Comparison of ENCODE assay signal across 8 mouse cellular contexts in the genomic region with DNA sequence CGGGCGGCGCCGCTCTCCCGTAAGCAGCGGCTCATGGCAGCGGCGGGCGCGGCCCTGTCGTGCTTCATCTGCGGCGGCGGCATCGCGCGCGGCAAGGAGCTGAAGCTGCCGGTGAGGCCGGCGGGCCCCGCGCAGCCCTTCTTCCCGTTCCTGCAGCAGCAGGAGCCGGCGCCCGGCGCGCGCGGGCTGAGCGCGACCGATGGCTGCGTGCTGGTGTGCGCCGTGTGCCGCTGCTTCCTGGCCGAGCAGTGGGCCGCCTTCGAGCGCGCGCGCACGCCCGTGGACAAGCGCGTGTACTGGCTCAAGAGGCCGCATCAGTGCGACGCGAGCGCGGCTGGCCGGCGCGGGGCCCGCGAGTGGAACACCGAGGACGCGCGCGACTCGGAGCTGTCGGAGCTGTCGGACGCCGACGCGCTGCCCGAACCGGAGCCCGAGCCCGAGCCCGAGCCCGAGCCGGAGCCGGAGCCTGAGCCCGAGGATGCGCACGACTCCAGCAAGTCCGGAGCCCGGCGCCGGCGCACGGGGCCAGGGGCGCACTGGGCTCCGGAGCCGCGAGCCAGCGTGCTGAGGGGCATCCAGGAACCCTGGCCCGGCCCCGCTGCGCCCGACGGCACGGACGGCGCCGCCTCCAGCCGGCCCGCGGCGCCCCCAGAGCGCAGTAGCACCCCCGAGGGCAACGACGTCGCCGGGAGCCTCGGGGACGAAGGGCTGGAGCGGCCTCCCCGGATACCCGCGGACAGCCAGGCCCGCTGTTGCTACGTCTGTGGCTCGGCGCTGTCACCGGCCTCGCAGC. TPM values are rescaled to one million over a fixed set of nuclear protein-coding genes. Genes with fewer than 3 reads are reported as not detected.
A peak's percentile ranks its signal among the peaks of the same experiment; 100 is the strongest.
DNase-seq lines count a peak whose midpoint lies in the region; ATAC-seq and TF ChIP-seq lines count a peak whose summit lies in the region.

No protein-coding gene starts in this region.

- H3K4me3 ChIP-seq in embryonic fibroblast, embryonic 13.5 days (ENCODE audit: insufficient read depth, low read length), result peak overlapping the region; percentile 43
- peak overlapping the region; percentile 59 for H3K4me3 ChIP-seq in intestine, embryonic 14.5 days (ENCODE audit: low read depth, low read length)
- peak overlapping the region; percentile 44 for H3K4me3 ChIP-seq in lung, postnatal 0 days (ENCODE audit: low read depth, low read length)
- H3K4me3 ChIP-seq in stomach, embryonic 14.5 days (ENCODE audit: low read depth, low read length), result peak overlapping the region; percentile 65

- peak overlapping the region; percentile 56 for H3K9ac ChIP-seq in intestine, embryonic 14.5 days (ENCODE audit: low read length)
- H3K9ac ChIP-seq in lung, postnatal 0 days (replicated peaks; ENCODE audit: low read depth), result no peak overlapping the region; the same call in 1 of the 2 replicates
- H3K9ac ChIP-seq in stomach, embryonic 14.5 days (replicated peaks; ENCODE audit: low read depth, low read length), result peak overlapping the region; percentile 61

- ATAC-seq in intestine, embryonic 14.5 days (replicated peaks; ENCODE audit: low FRiP score, low TSS enrichment, low read depth), result peak; percentile 24; the same call in 1 of the 2 replicates
- ATAC-seq in lung, postnatal 0 days, result 0 out of 2 replicates have a peak, but pooled peaks have one; percentile 7
- no peak for ATAC-seq in stomach, embryonic 14.5 days (ENCODE audit: insufficient number of reproducible peaks, insufficient read depth, low FRiP score, low read depth)

- peak overlapping the region; percentile 78 for H3K4me2 ChIP-seq in intestine, embryonic 14.5 days (ENCODE audit: low read length)
- peak overlapping the region; percentile 97 for H3K4me2 ChIP-seq in lung, postnatal 0 days (replicated peaks; ENCODE audit: low read depth, low read length)
- H3K4me2 ChIP-seq in stomach, embryonic 14.5 days (replicated peaks; ENCODE audit: low read depth, low read length), result peak overlapping the region; percentile 96

- no peaks in the 10 kb centered on the region for H3K27me3 ChIP-seq in intestine, embryonic 14.5 days (replicated peaks; ENCODE audit: control insufficient read depth, insufficient read depth, low read length)
- peaks cover 10% of the 10 kb centered on the region; the same call in 1 of the 2 replicates for H3K27me3 ChIP-seq in lung, postnatal 0 days (replicated peaks; ENCODE audit: insufficient read depth, low read length)
- H3K27me3 ChIP-seq in stomach, embryonic 14.5 days (ENCODE audit: control insufficient read depth, insufficient read depth, low read length), result no peaks in the 10 kb centered on the region

- H3K4me1 ChIP-seq in embryonic fibroblast, embryonic 13.5 days (ENCODE audit: control insufficient read depth, insufficient read depth, low read length), result peaks cover 29% of the 10 kb centered on the region
- H3K4me1 ChIP-seq in intestine, embryonic 14.5 days (replicated peaks; ENCODE audit: control insufficient read depth, insufficient read depth, low read length), result peaks cover 78% of the 10 kb centered on the region
- H3K4me1 ChIP-seq in lung, postnatal 0 days (ENCODE audit: insufficient read depth, low read depth, low read length), result peaks cover 18% of the 10 kb centered on the region
- peaks cover 73% of the 10 kb centered on the region for H3K4me1 ChIP-seq in stomach, embryonic 14.5 days (ENCODE audit: control insufficient read depth, insufficient read depth, low read length)

- under 1% methylated on average over 124 of the region's 125 CpGs for WGBS in intestine, embryonic 14.5 days
- WGBS in lung, postnatal 0 days, result under 1% methylated on average over 61 of the region's 125 CpGs
- under 1% methylated on average over 92 of the region's 125 CpGs for WGBS in stomach, embryonic 14.5 days

- no peak overlapping the region for H3K27ac ChIP-seq in embryonic fibroblast, embryonic 13.5 days (ENCODE audit: insufficient read depth, low read length)
- 0 out of 2 replicates have a peak overlapping the region, but pooled peaks have one; percentile 27 for H3K27ac ChIP-seq in intestine, embryonic 14.5 days (ENCODE audit: low read depth)
- H3K27ac ChIP-seq in lung, postnatal 0 days (ENCODE audit: low read length), result peak overlapping the region; percentile 68
- H3K27ac ChIP-seq in stomach, embryonic 14.5 days (ENCODE audit: low read length), result peak overlapping the region; percentile 44; the same call in 1 of the 2 replicates

- no peak for TF ChIP-seq CTCF in embryonic fibroblast, embryonic 13.5 days (IDR thresholded peaks at IDR 0.05; ENCODE audit: borderline replicate concordance, insufficient read depth, low read length)
- no peak for TF ChIP-seq CTCF in lung, postnatal 0 days (IDR thresholded peaks at IDR 0.05)

- peak; percentile 39 for DNase-seq in kidney, adult 18-20 months
- DNase-seq in kidney, adult 8-10 months, result no peak
- peak; percentile 62 for DNase-seq in ZHBTc4 (ENCODE audit: low read depth, low spot score)
- DNase-seq in intestine, embryonic 14.5 days (ENCODE audit: low spot score), result peak; percentile 67
- DNase-seq in lung, postnatal 0 days (ENCODE audit: low spot score), result no peak
- no peak for DNase-seq in urinary bladder, postnatal 4 days (ENCODE audit: low spot score in 2 of 2)

- TF ChIP-seq POLR2A in embryonic fibroblast, embryonic 13.5 days (IDR thresholded peaks at IDR 0.05; ENCODE audit: low read depth, low read length), result no peak

- H3K36me3 ChIP-seq in intestine, embryonic 14.5 days (ENCODE audit: control insufficient read depth, insufficient read depth, low read length), result no peaks in the 10 kb centered on the region
- H3K36me3 ChIP-seq in lung, postnatal 0 days (ENCODE audit: insufficient read depth, low read length), result no peaks in the 10 kb centered on the region
- H3K36me3 ChIP-seq in stomach, embryonic 14.5 days (ENCODE audit: control insufficient read depth, insufficient read depth, low read length), result no peaks in the 10 kb centered on the region

- no peaks in the 10 kb centered on the region for H3K9me3 ChIP-seq in intestine, embryonic 14.5 days (ENCODE audit: control insufficient read depth, low read length)
- H3K9me3 ChIP-seq in lung, postnatal 0 days (ENCODE audit: low read length), result no peaks in the 10 kb centered on the region
- no peaks in the 10 kb centered on the region for H3K9me3 ChIP-seq in stomach, embryonic 14.5 days (ENCODE audit: control insufficient read depth, low read depth, low read length)

- no peak for TF ChIP-seq EP300 in lung, postnatal 0 days (IDR thresholded peaks at IDR 0.05)

RNA-seq across cellular contexts. Expression of gene Gse1, which starts 0.7 kb away (rescaled TPM):
- polyA plus RNA-seq in embryonic fibroblast, embryonic 13.5 days (2011; ENCODE audit: insufficient read length, low read depth, missing spikeins), result 13.4 and 15.8 TPM in 2 replicates
- polyA plus RNA-seq in intestine, embryonic 14.5 days (2014; fragmentation: Nextera tagmentation; extraction: Ambion mirVana), result 13.3 and 16.7 TPM in 2 replicates
- 9.5 and 9.9 TPM in 2 replicates for polyA plus RNA-seq in lung, postnatal 0 days (2015; fragmentation: Nextera tagmentation; extraction: Ambion mirVana)
- polyA plus RNA-seq in stomach, embryonic 14.5 days (2014; fragmentation: Nextera tagmentation; extraction: Ambion mirVana), result 11.1 and 11.6 TPM in 2 replicates

RNA-seq across cellular contexts. Expression of gene Fam92b, which starts 51.7 kb away (rescaled TPM):
- polyA plus RNA-seq in embryonic fibroblast, embryonic 13.5 days (2011; ENCODE audit: insufficient read length, low read depth, missing spikeins), result not detected in 2 replicates
- 1.5 and 1.6 TPM in 2 replicates for polyA plus RNA-seq in intestine, embryonic 14.5 days (2014; fragmentation: Nextera tagmentation; extraction: Ambion mirVana)
- 3.9 and 6.5 TPM in 2 replicates for polyA plus RNA-seq in lung, postnatal 0 days (2015; fragmentation: Nextera tagmentation; extraction: Ambion mirVana)
- polyA plus RNA-seq in stomach, embryonic 14.5 days (2014; fragmentation: Nextera tagmentation; extraction: Ambion mirVana), result 1.2 and 2.0 TPM in 2 replicates

Comparison
In these comparisons a context has a peak if more than half of its experiments do, and no peak if none do; other contexts are left out.
1. DNase-seq: peak in kidney, adult 18-20 months (single experiment), ZHBTc4 (single experiment) and intestine, embryonic 14.5 days (single experiment); none in kidney, adult 8-10 months (0 of 2), lung, postnatal 0 days (single experiment) and urinary bladder, postnatal 4 days (0 of 2).
2. Peak in every context shown above with its lines, with median percentiles within 50 percentile points of each other: H3K4me3 ChIP-seq and H3K4me2 ChIP-seq.